ENCODE assay signal across 20 mouse cellular contexts in genomic region chr5:103184256-103184655, GRCm38 (mm10). TPM values are rescaled to one million over a fixed set of nuclear protein-coding genes. Genes with fewer than 3 reads are reported as not detected.
"Had no signal": no experiment of that assay in that cellular context is flagged by ENCODE, and none has a peak within 500 bp of the region (broad histone marks: within the 10 kb centered on the region; RNA-seq: fewer than 3 reads in every experiment).

No protein-coding gene starts in this region.

- DNase-seq: lung, adult 18-20 months; lung, embryonic 14.5 days; lung, postnatal 10 days; lung, postnatal 4 days; midbrain, embryonic 14.5 days; retina, postnatal 1 day; right cerebral cortex, postnatal 14 days; right cerebral cortex, postnatal 4 days; spleen, adult 18-20 months; thymus, adult 18-20 months; thymus, postnatal 14 days; thymus, postnatal 36 days had no signal

- H3K4me3 ChIP-seq: midbrain, embryonic 10.5 days; midbrain, embryonic 12.5 days; myocyte; neural tube, embryonic 13.5 days; neural tube, embryonic 15.5 days had no signal

- H3K27ac ChIP-seq: midbrain, embryonic 10.5 days; midbrain, embryonic 12.5 days; neural tube, embryonic 13.5 days; neural tube, embryonic 15.5 days had no signal

- ATAC-seq: midbrain, embryonic 16.5 days had no signal

RNA-seq across cellular contexts. Expression of gene Mapk10, which starts 26.9 kb away (rescaled TPM):
- total RNA-seq: megakaryocyte, adult 5-6 weeks; megakaryocyte-erythroid progenitor cell, adult 5-6 weeks had no signal
